Mouse (Mus musculus) gonadal fat pad, adult 2 months (tissue): ENCODE measurements around the gene Pop5. TPM values are rescaled to one million over a fixed set of nuclear protein-coding genes. Genes with fewer than 3 reads are reported as not detected.

Experiments
- DNase-seq: peaks from one replicate; pipeline ENCODE4 v3.0.0-alpha.2; 2012; ENCODE audit warnings: low read depth
- polyA plus RNA-seq: library from polyadenylated mRNA; depleted of rRNA; stranded (reverse); fragments of >200 nt; gene quantifications from 2 replicates; pipeline ENCODE4 v1.2.3, GENCODE M21; 2012

Gene Pop5
- polyA plus RNA-seq, 1 experiment, result 125 TPM

DNA sequence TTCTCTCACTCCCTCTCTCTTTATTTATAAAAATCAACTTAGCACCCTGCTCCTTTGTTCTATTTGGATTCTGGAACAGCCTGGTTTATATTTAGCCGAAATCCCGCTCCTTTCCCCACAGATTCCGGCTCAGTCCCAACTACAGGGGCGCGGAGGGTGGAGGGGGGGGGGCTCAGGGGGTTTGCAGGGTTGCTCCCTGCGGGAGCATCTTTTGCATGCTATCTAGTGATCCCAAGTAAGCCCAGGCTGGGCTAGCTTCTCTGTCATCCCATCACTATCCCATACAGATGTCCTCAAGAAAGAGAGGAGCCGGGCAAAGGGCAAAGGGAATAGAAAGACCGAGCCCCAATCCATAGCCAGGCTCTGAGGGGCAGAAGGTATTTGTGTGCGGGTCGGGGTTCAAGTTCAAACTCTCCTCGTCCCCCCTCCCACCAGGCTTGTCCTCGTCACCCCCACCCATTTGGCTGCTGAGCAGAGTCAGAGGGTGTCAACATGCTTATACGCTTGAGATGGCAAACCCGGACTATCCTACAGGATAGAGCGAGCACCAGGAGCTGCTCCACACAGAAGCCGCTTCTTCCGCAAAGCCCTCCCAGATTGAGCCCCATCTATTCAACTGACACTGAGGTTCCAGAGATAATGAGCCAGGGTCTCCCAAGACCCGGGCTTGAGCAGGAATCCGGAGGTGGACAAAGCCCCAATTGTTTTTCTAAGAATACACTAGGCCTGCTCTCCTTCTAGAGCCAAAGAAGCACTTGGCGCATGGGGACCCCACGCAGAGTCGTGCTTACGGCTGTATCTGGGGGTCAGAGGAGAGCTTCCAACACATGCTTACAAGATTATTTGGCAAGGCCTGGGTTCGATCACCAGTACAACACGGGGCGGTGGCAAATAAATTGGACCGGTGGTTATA, 20.1 kb upstream of the Pop5 start:
- DNase-seq, result no peak

GRCm38 (mm10) chr5:115217998-115218397, 17.6 kb upstream of the Pop5 start:
- no peak for DNase-seq

DNA sequence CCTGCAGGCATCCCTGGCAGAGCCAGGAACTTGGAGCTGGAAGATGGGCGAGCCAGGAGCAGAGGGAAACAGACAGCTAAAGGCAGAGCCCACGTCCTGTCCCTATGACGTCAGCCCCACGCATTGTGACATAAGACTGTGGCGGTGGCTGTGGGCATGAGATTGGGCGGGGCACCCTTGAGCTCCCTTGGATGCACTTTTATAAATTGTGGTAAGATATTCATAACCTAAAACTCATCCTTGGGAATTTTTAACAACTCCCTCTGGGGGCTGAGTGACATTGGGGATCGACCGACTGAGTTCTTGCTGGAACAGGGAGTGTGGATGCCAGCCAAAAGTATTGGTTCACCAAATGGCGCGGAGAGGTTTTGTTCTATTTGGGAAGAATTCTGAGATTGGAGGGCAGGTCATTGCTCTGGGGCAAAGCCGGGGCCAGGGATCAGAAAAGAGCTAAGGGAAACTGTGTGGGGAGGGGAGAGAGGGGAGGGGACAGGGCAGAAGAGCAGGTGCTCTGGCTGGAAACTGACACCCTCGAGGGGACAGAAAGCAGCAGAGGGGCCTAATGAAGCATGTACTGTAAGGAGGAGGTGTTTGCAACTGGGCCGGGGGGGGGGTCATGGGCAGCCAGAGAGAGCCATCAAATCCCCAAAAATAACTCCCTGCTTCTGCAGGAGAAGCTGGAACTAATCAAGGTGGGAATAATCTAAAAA, 14.6 kb upstream of the Pop5 start:
- DNase-seq, result no peak

GRCm38 (mm10) chr5:115222485-115222884, 13.2 kb upstream of the Pop5 start:
- DNase-seq, result no peak

DNA sequence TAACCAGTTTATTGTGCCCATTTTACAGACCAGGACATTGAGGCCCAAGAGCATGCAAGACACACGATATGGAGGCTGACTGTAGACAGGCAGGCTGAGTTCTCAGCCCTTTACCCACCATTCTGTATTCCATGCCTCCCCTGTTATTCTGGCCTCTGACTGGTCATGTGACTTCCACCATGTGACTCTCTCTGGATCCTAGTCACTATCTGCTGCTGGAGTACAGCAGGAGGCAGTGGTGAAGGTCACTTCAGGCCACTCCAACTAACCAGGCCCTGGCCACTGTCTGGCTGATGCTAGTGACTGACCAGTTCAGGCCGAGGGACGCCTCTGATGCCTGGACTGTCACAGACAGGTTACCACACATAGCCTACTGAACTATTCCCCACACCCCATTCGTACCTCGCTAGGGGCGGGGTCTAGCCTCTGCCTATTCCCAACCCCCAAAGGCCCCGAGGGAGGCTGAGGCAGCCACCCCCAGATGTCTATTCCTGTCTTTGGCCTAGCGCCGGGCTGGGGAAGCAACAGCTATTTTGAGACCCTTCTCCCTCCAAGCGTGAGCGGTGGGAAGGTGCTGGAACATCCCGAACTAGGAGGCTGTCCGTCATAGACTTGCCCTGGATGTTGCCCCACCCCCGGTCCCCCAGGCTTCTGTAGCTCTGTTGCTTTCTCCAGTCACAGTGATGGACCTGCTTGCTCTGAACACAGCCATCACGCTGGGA, 4.6 kb upstream of the Pop5 start:
- no peak for DNase-seq

- DNase-seq, result no peak
Observed at GRCm38 (mm10) chr5:115231552-115232120, 4.0 kb upstream of the Pop5 start.

- no peak for DNase-seq
Observed at GRCm38 (mm10) chr5:115232516-115232915, 3.1 kb upstream of the Pop5 start.

DNA sequence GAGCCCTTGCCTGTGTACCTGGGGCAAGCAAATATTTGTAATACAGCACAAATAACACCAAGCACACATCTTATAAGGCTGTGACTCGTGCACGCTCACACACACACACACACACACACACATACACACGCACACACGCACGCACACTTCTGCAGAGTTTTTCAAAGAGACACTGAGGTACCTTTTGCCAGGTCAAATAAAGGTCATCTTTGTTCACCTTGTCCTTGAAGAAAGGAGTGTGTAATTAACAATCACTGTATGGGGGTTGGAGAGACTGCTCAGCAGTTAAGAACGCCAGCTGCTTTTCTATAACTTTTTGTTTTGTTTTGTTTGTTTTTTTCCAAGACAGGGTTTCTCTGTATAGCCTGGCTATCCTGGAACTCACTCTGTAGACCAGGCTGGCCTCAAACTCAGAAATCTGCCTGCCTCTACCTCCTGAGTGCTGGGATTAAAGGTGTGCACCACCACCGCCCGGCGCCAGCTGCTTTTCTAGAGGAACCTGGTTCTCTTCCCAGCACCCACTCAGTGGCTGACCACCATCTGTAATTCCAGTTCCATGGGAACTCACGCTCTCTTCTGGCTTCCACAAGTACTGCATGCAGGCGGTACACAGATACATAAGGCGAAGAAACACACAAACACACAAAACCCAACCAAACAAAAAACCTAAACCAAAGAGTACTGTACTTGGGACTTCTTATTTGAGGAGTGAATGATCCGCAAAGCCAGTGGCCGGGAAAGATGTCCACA, 2.4 kb upstream of the Pop5 start:
- DNase-seq, result no peak

GRCm38 (mm10) chr5:115234519-115234918, 1.1 kb upstream of the Pop5 start:
- DNase-seq, result no peak

DNA sequence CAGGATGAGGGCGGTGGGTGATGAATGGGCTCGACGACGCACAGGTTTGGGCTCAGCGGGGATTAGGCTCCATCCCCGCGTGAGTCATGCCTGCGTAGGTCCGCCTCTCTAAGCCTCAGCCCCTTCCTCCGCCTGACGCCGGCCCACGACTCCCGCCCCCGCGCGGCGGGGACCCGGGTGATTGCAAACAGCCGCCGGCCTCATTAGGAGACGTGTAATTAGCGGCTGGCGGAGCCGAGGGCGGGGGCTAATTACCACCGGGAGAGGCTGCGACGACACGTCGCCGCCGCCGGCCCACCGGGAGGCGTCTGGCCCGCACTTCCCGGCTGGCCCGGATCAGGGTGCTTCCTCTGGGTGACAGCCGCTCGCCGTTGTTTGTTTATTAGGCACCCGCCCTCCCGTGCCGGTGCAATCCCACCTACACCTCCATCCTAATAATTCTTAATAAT, 289 bp upstream of the Pop5 start:
- no peak for DNase-seq

DNA sequence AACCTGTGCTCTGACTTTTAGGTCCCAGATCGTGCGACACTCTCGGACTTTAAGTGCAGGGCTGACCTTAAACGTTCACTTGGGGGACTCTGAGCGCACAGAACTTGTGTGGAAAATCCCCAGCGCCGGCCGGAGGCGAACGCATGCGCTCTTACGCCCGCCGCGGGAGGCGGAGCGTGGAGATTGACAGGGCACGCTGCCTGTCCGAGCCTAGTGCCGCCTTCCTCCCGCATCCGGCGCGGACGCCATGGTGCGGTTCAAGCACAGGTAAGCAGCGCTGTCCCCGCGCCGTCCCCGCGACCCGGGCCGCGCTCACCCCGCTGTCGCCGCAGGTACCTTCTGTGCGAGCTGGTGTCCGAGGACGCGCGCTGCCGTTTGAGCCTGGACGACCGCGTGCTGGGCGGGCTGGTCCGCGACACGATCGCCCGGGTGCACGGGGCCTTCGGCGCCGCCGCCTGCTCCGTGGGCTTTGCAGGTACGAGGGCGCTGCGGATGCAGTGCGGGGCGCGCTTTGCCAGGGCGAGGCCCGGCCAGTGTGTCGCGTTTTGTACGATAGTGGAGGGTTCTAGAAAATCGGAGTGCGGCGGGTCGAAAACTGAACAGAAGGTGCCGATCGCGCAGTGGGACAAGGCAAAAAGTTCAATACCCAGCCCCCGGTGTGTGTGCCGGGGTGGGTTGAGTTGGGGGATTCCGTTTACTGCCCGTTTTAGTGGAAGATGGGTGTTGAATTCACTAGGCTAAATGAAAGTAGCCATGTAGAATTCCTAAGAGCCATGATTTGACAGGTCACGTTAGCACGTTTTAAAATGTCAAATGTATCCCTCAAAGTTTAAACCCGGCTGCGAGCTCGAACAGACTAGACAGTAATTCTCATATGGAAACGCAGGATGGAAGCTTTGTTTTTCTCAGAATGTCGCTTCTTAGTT, 2.4 kb downstream of the Pop5 start:
- no peak for DNase-seq

DNA sequence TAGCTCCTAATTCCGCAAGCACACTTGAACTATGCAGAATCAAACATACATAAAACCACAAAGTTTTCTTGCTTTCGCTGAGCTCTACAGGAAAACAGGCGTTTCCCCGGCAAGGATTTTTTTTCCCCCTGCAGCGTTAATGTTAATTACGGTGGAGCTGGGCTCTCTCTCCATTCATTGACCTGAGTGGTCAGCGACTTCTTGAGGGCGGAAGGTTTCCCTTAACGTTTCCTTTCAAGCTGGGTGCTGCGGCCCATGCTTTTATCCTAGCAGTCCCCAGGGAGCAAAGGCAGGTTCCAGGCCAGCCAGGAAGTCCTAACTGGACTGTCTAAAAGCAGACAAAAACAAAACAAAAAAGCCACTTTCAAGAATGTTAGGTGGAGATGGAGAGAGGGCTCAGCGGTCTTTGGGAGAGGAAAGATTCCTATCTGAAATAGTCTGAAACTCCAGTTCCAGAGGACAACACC, 3.1 kb downstream of the Pop5 start:
- DNase-seq, result no peak

DNA sequence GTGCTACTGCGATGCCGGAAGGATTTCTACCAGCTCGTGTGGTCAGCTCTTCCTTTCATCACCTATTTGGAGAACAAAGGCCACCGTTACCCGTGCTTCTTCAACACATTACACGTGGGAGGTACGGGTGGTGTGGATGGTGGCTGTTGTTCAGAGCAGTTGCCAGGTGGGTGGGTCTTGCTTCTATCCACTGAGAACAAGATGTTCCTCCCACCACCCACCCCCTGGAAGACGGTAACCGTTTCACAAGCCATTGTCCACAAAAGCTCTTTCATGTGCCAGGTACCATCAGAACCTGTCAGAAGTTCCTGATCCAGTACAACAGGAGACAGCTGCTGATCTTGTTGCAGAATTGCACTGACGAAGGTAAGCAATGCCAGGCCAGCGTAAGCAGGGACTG, 4.6 kb downstream of the Pop5 start:
- DNase-seq, result peak; percentile 65

DNA sequence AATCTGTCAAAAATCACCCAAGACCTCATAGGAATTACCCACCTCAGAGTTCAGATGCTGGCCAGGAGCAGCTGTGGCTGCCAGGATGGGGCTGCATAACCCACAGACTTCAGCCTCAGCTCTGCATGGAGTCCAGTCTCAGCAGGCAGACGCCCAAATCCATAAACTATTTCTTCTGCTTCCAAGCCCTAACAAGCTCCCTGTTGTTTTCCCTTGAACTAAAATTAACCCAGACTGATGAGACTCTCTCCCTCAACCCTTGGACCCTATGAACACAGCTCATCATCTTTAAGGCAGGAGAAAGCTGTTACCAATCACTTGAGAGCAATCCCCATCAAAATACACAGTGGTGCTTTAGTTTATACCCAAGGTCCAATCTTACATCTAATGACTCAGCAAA, 19.8 kb downstream of the Pop5 start:
- DNase-seq, result no peak

DNA sequence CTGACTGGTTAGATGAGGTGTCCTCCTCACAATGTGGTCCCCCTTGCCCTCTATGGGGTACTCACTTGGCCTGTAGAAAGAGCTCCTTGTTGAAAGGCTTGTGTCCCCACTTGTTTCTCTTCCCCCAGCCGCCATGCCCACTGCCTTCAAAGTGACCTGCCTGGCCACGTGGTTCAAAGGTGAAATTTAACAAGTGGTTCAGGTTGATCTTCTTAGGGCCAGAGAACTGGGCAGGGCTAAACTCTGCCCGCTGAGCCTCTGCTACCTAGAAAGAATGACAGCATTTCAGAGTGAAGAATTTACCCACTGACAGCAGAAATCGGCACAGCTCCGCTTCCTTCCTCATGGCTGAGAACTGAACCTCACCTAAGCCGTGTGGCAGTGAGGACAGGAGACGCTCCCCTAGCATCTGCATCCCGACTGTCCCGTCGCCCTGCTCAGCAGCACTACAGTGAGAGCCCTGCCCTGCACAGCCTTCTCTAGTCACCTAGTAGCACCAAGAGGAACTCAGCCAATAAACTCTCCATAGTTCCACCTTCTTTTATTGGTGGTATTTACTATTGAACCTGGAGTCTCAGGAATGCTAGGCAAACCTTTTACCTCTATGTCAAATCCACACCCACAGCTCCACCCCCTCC, 21.4 kb downstream of the Pop5 start:
- DNase-seq, result no peak

DNA sequence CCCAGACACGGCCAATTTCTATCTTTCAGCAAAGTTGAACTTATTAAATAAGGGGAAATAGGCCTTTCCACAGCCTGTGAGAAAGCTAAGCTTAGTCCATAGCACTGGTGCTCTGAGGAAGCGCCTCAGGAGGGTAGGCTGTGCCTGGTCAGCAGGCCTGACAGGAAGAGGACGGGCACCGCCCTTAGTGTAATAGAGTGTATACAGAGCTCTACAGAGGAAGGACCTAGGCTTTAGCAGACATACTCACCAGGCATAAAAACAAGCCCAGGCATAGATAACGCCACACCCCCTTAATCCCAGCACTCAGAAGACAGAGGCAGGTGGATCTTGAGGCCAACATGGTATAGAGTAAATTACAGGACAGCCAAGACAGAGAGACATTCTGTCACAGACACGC, 24.7 kb downstream of the Pop5 start:
- no peak for DNase-seq

GRCm38 (mm10) chr5:115261141-115261540, 25.5 kb downstream of the Pop5 start:
- DNase-seq, result no peak

- no peak for DNase-seq
Observed at GRCm38 (mm10) chr5:115261880-115262279, 26.2 kb downstream of the Pop5 start.

- no peak for DNase-seq
Observed at GRCm38 (mm10) chr5:115262502-115263291, 27.1 kb downstream of the Pop5 start.
